Mouse (Mus musculus) limb, embryonic 10.5 days (tissue): ENCODE results near the gene Zdhhc22. TPM values are rescaled to one million over a fixed set of nuclear protein-coding genes. Genes with fewer than 3 reads are reported as not detected.

Experiments
- DNase-seq: peaks from one replicate; pipeline ENCODE4 v3.0.0-alpha.2; 2017; ENCODE audit warnings: low spot score
- H3K27ac ChIP-seq: fragments of 300-500 bp; sonication (generic); 2 replicates; pipeline ENCODE4 v1.5.1; 2016; ENCODE audit warnings: mild to moderate bottlenecking
- H3K27me3 ChIP-seq: fragments of 300-500 bp; sonication (generic); 2 replicates; pipeline ENCODE4 v1.6.1; 2016; ENCODE audit warnings: low read depth, mild to moderate bottlenecking; ENCODE audit not compliant: poor library complexity, severe bottlenecking
- H3K36me3 ChIP-seq: fragments of 300-500 bp; sonication (generic); 2 replicates; pipeline ENCODE4 v1.6.1; 2016; ENCODE audit warnings: mild to moderate bottlenecking, moderate library complexity
- H3K4me1 ChIP-seq: fragments of 300-500 bp; sonication (generic); 2 replicates; pipeline ENCODE4 v1.6.1; 2016
- H3K4me3 ChIP-seq: fragments of 300-500 bp; sonication (generic); 2 replicates; pipeline ENCODE4 v1.5.1; 2016; ENCODE audit warnings: mild to moderate bottlenecking, moderate library complexity
- H3K9me3 ChIP-seq: fragments of 300-500 bp; sonication (generic); replicated peaks from 2 replicates; pipeline ENCODE4 v1.6.1; 2016; ENCODE audit warnings: mild to moderate bottlenecking
- WGBS: fragments of 180-500 bp; shearing (Covaris S2); methylation state at CpG from one replicate; pipeline ENCODE4 v1.1.7; 2016; 5-methylcytosine and 5-hydroxymethylcytosine counted together
- polyA plus RNA-seq: library from polyadenylated mRNA; unstranded; fragments of >200 nt; fragmentation: Nextera tagmentation; extraction: Ambion mirVana; gene quantifications from 2 replicates; pipeline ENCODE4 v1.2.1, GENCODE M21; 2016

Gene Zdhhc22
- polyA plus RNA-seq, result 0.04 TPM in 2 replicates

DNA sequence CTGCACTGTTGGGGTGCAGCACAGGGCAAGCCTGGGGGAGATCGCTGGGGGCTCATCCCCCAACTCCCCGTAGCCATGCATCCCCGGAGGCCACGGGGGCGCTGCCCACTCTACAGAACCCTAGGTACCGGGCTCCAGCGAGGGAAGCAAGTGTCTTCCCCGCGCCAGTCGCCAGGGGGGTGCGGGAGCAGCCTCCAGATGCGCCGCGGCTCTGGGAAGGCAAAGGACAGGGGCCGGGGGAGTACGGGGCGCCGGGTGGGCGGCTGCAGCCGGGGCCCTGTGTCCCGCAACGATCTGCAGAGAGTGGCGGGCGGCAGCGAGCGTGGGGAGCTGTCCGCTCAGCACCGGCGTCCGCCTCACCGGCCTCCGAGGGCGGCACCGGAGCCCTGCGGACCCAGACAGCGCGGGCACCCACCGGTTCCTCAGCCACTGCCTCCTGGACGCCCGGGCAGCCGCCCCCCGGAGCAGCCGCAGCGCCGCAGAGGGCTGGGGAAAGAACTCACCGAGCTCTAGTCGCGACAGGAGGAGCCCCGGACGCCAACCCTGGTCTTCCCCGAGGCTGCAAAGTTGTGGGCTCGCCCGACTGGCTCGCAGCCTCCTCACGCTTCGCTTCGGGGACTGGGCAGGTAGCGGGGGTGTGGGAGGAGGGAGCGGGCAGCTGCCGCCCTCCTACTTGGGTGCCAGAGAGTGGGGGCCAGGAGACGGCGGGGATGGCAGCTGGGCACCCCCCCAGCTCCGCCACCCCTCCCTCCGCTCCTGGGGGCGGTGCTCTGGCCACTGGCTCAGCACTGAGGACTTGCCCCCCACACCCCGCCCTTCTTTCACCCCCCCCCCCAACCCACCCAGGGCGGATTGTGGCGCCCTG is at the start of gene Zdhhc22:
Zdhhc22 (minus strand) TSS at position 541 of the 865 bp plus-strand sequence.
- no peak within 1 kb of the TSS for H3K27ac ChIP-seq
- no peaks in the 10 kb centered on the region for H3K9me3 ChIP-seq
- peaks cover 14% of the 10 kb centered on the region for H3K4me1 ChIP-seq
- no peaks in the 10 kb centered on the region; the same call in 1 of the 2 replicates for H3K36me3 ChIP-seq
- WGBS, result 1% methylated on average over 62 of the region's 68 CpGs
- peaks cover 76% of the 10 kb centered on the region for H3K27me3 ChIP-seq
- peak within 1 kb of the TSS; percentile 35 for H3K4me3 ChIP-seq
- peak; percentile 75 for DNase-seq

GRCm38 (mm10) chr12:87036631-87037030 is 46.4 kb upstream of the Zdhhc22 start:
- Histone ChIP-seq H3K27me3 (no peaks in the 10 kb centered on the region), H3K9me3 (no peaks in the 10 kb centered on the region), H3K27ac (no peak overlapping the region), H3K36me3 (no peaks in the 10 kb centered on the region), H3K4me3 (no peak overlapping the region), H3K4me1 (no peaks in the 10 kb centered on the region)
- 91% methylated on average over 7 of the region's 7 CpGs for WGBS
- DNase-seq, result no peak

GRCm38 (mm10) chr12:87031163-87031763 is 41.0 kb upstream of the Zdhhc22 start:
- Histone ChIP-seq H3K9me3 (no peaks in the 10 kb centered on the region), H3K36me3 (no peaks in the 10 kb centered on the region), H3K4me1 (peaks cover 6% of the 10 kb centered on the region), H3K27me3 (peaks cover 29% of the 10 kb centered on the region), H3K27ac (no peak overlapping the region), H3K4me3 (no peak overlapping the region)
- no peak for DNase-seq
- 83% methylated on average over 5 of the region's 5 CpGs for WGBS

GRCm38 (mm10) chr12:87029251-87029976 is 39.2 kb upstream of the Zdhhc22 start:
- Histone ChIP-seq H3K27me3 (peaks cover 43% of the 10 kb centered on the region), H3K9me3 (no peaks in the 10 kb centered on the region), H3K27ac (no peak overlapping the region), H3K4me1 (peaks cover 9% of the 10 kb centered on the region), H3K36me3 (no peaks in the 10 kb centered on the region), H3K4me3 (no peak overlapping the region)
- no peak for DNase-seq
- 76% methylated on average over 5 of the region's 5 CpGs for WGBS

GRCm38 (mm10) chr12:87028068-87028467 is 37.8 kb upstream of the Zdhhc22 start:
- Histone ChIP-seq H3K27me3 (peaks cover 43% of the 10 kb centered on the region), H3K36me3 (no peaks in the 10 kb centered on the region), H3K9me3 (no peaks in the 10 kb centered on the region), H3K4me1 (peaks cover 9% of the 10 kb centered on the region), H3K4me3 (no peak overlapping the region), H3K27ac (no peak overlapping the region)
- DNase-seq, result no peak
- WGBS, result 52% methylated on average over 2 of the region's 2 CpGs

- WGBS, result 60% methylated on average over 5 of the region's 5 CpGs
- H3K4me3 ChIP-seq, result no peak overlapping the region
- H3K9me3 ChIP-seq, result no peaks in the 10 kb centered on the region
- H3K27ac ChIP-seq, result no peak overlapping the region
- no peak for DNase-seq
- H3K36me3 ChIP-seq, result no peaks in the 10 kb centered on the region
- peaks cover 9% of the 10 kb centered on the region for H3K4me1 ChIP-seq
- peaks cover 43% of the 10 kb centered on the region for H3K27me3 ChIP-seq
Measured at GRCm38 (mm10) chr12:87027391-87027790, 37.2 kb upstream of the Zdhhc22 start.

DNA sequence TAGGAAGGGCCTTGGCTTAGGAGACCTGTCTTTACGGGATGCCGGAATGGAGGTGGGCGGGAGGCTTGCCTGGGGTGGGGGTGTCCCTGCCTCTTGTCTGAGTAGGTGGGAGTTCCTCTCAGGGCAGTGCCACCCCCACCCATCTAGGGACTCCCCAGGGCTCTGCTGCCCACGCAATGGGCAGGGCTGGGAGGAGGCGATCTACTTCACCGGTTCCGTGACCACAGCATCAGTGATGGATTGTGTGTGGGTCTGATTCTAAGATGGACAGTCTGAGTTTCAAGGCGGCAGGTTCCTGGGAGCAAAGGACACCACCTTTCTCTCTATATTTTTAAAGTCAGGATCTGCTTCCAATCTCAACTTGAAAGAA is 36.6 kb upstream of the Zdhhc22 start:
- no peak overlapping the region for H3K27ac ChIP-seq
- H3K4me3 ChIP-seq, result peak overlapping the region; percentile 39
- peaks cover 9% of the 10 kb centered on the region for H3K4me1 ChIP-seq
- H3K27me3 ChIP-seq, result peaks cover 43% of the 10 kb centered on the region
- whole genome bisulfite sequencing, result 21% methylated on average over 8 of the region's 8 CpGs
- H3K9me3 ChIP-seq, result no peaks in the 10 kb centered on the region
- no peak for DNase-seq
- no peaks in the 10 kb centered on the region for H3K36me3 ChIP-seq

- H3K4me1 ChIP-seq, result peaks cover 9% of the 10 kb centered on the region
- WGBS, result 5% methylated on average over 30 of the region's 30 CpGs
- H3K27ac ChIP-seq, result no peak overlapping the region
- no peaks in the 10 kb centered on the region for H3K36me3 ChIP-seq
- peaks cover 43% of the 10 kb centered on the region for H3K27me3 ChIP-seq
- peak overlapping the region; percentile 39 for H3K4me3 ChIP-seq
- no peak for DNase-seq
- H3K9me3 ChIP-seq, result no peaks in the 10 kb centered on the region
Measured at GRCm38 (mm10) chr12:87026109-87026870, 36.1 kb upstream of the Zdhhc22 start.

GRCm38 (mm10) chr12:87023456-87023855 is 33.2 kb upstream of the Zdhhc22 start:
- 89% methylated on average over 3 of the region's 3 CpGs for WGBS
- peaks cover 9% of the 10 kb centered on the region for H3K4me1 ChIP-seq
- H3K27me3 ChIP-seq, result peaks cover 37% of the 10 kb centered on the region
- H3K36me3 ChIP-seq, result no peaks in the 10 kb centered on the region
- H3K9me3 ChIP-seq, result no peaks in the 10 kb centered on the region
- no peak for DNase-seq
- H3K4me3 ChIP-seq, result no peak overlapping the region
- no peak overlapping the region for H3K27ac ChIP-seq

DNA sequence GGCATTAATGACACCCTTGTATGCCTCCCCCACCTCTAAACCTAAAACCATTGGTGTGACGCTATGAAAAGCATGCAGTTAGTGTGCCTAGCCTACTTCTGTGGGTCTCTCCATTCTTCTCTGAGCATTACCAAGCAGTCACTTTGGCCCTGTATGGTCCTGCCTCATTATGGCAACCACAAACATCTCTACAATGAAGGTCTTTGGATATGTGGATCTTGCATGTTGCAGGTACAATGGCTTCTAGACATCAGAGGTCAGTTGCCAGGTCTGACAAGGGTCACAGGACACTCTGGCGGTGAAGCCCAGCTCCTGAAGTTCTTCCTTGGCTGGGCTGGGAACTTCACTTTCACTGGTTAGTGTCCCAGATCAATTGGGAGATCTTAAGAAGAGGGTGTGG is 31.8 kb upstream of the Zdhhc22 start:
- no peak for DNase-seq
- Histone ChIP-seq H3K27me3 (peaks cover 22% of the 10 kb centered on the region), H3K9me3 (no peaks in the 10 kb centered on the region), H3K4me3 (no peak overlapping the region), H3K4me1 (peaks cover 9% of the 10 kb centered on the region), H3K36me3 (no peaks in the 10 kb centered on the region), H3K27ac (no peak overlapping the region)
- WGBS, result 81% methylated on average over 2 of the region's 2 CpGs

- H3K4me1 ChIP-seq, result peaks cover under 1% of the 10 kb centered on the region
- no peak for DNase-seq
- H3K9me3 ChIP-seq, result no peaks in the 10 kb centered on the region
- no peak within 1 kb of the TSS for H3K4me3 ChIP-seq
- H3K27me3 ChIP-seq, result peaks cover 12% of the 10 kb centered on the region
- no peak within 1 kb of the TSS for H3K27ac ChIP-seq
- WGBS, result 82% methylated on average over 6 of the region's 6 CpGs
- H3K36me3 ChIP-seq, result no peaks in the 10 kb centered on the region
Measured at GRCm38 (mm10) chr12:87021040-87021439, 30.8 kb upstream of the Zdhhc22 start, which contains the start of gene Tmem63c. Gene Tmem63c (plus strand): TSS chr12:87021340.

- Histone ChIP-seq H3K27ac (no peak overlapping the region), H3K4me1 (no peaks in the 10 kb centered on the region), H3K27me3 (no peaks in the 10 kb centered on the region), H3K4me3 (no peak overlapping the region), H3K9me3 (no peaks in the 10 kb centered on the region), H3K36me3 (no peaks in the 10 kb centered on the region)
- WGBS, result 85% methylated on average over 2 of the region's 2 CpGs
- DNase-seq, result no peak
Measured at GRCm38 (mm10) chr12:87018756-87019155, 28.5 kb upstream of the Zdhhc22 start.
